Mouse (Mus musculus): Measurements from ENCODE around the gene Tjap1.

DNA sequence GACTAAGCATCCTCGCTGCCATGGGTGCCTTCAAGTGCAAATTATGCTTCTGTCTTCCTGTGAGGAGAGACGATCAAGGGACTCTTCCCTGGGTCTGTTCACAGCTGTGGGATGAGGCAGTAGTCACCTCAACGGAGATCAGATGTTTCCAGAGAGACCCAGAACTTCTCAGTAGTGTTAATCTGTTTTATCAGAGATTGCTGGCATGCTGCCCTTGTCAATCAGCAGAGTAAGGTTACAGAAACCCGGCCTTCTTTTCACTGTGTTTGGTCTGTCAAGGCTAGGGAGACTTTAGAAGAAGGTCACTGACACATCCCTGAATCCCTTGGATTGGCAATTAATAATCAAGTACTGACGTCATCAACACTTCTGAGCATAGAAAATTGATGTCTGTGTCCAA lies 45.3 kb downstream of the Tjap1 start:
- TF ChIP-seq GATA1 (IDR thresholded peaks at IDR 0.05; ENCODE audit: low read length) (no peak), TAL1 (IDR thresholded peaks at IDR 0.05; ENCODE audit: low read length) (no peak)
